ENCODE assay signal across 21 mouse cellular contexts in the genomic region with DNA sequence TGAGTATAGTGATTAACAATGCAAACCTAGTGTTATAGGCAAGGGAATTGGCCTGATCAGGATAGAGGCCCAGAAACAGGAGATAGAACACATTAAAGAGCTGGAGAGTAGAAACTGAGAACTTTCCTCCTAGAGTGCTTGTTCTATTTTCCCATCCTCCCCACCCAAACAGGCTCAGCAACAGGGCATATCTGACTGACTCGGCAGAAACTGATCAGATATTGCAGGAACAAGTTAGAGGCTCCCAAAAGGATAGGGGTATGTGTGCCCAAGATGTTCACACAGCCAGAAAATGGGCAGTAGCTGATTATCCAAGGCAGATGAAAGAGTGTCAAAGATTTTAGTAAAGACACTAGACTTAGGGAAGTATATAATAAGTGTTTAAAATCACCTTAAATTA.
"Had no signal": no experiment of that assay in that cellular context is flagged by ENCODE, and none has a peak within 500 bp of the region (broad histone marks: within the 10 kb centered on the region; RNA-seq: fewer than 3 reads in every experiment).

No protein-coding gene starts in this region.

- H3K36me3 ChIP-seq: heart, embryonic 10.5 days; heart, embryonic 12.5 days; hindbrain, embryonic 13.5 days; hindbrain, embryonic 15.5 days; kidney, embryonic 15.5 days; limb, embryonic 10.5 days; limb, embryonic 12.5 days; liver, embryonic 13.5 days had no signal

- H3K9me3 ChIP-seq: heart, embryonic 10.5 days; heart, embryonic 12.5 days; hindbrain, embryonic 13.5 days; hindbrain, embryonic 15.5 days; kidney, embryonic 15.5 days; limb, embryonic 10.5 days; limb, embryonic 12.5 days; liver, embryonic 13.5 days had no signal

- DNase-seq: gastrocnemius, postnatal 10 days; heart, postnatal 36 days; kidney, adult 11 months; kidney, adult 2 months; kidney, adult 9 months; kidney, postnatal 14 days; kidney, postnatal 36 days; liver; liver, embryonic 13.5 days had no signal

- H3K27ac ChIP-seq: heart, embryonic 10.5 days; hindbrain, embryonic 13.5 days; hindbrain, embryonic 15.5 days; hindbrain, postnatal 0 days; kidney, embryonic 15.5 days; kidney, postnatal 0 days; layer of hippocampus, adult 2 months; left cerebral cortex, adult 2 months; limb, embryonic 10.5 days; limb, embryonic 12.5 days; liver, embryonic 13.5 days had no signal

- H3K4me3 ChIP-seq: heart, embryonic 10.5 days; heart, embryonic 12.5 days; hindbrain, embryonic 13.5 days; hindbrain, embryonic 15.5 days; kidney, embryonic 15.5 days; layer of hippocampus, adult 2 months; left cerebral cortex, adult 2 months; limb, embryonic 10.5 days; limb, embryonic 12.5 days; liver, embryonic 13.5 days had no signal

- H3K9ac ChIP-seq: heart, embryonic 12.5 days; hindbrain, embryonic 13.5 days; hindbrain, embryonic 15.5 days; kidney, embryonic 15.5 days; limb, embryonic 12.5 days; liver, embryonic 13.5 days had no signal

- H3K4me2 ChIP-seq: heart, embryonic 12.5 days; hindbrain, embryonic 13.5 days; hindbrain, embryonic 15.5 days; kidney, embryonic 15.5 days; limb, embryonic 12.5 days; liver, embryonic 13.5 days had no signal

- H3K4me1 ChIP-seq: heart, embryonic 10.5 days; hindbrain, embryonic 13.5 days; hindbrain, embryonic 15.5 days; kidney, embryonic 15.5 days; limb, embryonic 12.5 days; liver, embryonic 13.5 days had no signal

- ATAC-seq: hindbrain, postnatal 0 days; intestine, embryonic 16.5 days had no signal
